In the genomic region with DNA sequence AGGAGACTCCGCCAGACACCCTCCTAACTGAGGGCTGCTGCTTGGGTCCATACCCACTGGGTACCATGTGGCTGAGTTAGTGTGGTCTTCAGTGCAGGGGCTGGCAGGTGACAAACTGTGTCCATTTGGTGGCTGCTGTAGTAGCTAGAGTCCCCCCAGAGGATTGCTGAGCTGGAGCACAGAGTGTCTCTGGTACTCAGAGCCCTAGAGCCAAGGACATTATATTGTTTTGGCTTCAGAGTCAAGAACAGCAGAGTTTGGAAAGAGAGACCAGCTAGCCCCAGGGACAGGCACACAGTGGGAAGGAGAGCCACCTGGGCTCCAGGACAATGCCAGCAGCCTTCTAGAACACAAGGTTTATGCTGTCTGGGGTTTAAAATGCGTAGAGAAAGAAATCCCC, we compare ENCODE assay signal across 15 mouse cellular contexts. TPM values are rescaled to one million over a fixed set of nuclear protein-coding genes. Genes with fewer than 3 reads are reported as not detected.
DNase-seq lines count a peak whose midpoint lies in the region; ATAC-seq and TF ChIP-seq lines count a peak whose summit lies in the region.
"Had no signal": no experiment of that assay in that cellular context is flagged by ENCODE, and none has a peak within 500 bp of the region (broad histone marks: within the 10 kb centered on the region; RNA-seq: fewer than 3 reads in every experiment).

No protein-coding gene starts in this region.

- H3K4me3 ChIP-seq in heart, embryonic 10.5 days, result no peak overlapping the region
- peak overlapping the region; percentile 16 for H3K4me3 ChIP-seq in testis, adult 2 months (ENCODE audit: control insufficient read depth, low read depth, low read length)
- H3K4me3 ChIP-seq in forebrain, postnatal 0 days (ENCODE audit: low read depth, low read length), result no peak overlapping the region
- H3K4me3 ChIP-seq in stomach, postnatal 0 days (ENCODE audit: low read depth, low read length), result no peak overlapping the region
- H3K4me3 ChIP-seq: intestine, embryonic 15.5 days; liver, embryonic 12.5 days had no signal

- no peak for TF ChIP-seq POLR2A in testis, adult 2 months (IDR thresholded peaks at IDR 0.05; ENCODE audit: control insufficient read depth, low read depth, low read length)

- no peak for DNase-seq in heart, embryonic 10.5 days (ENCODE audit: low spot score)
- DNase-seq in heart, adult 8-10 months (ENCODE audit: low spot score), result no peak
- no peak for DNase-seq in testis, postnatal 14 days (ENCODE audit: low spot score)
- no peak for DNase-seq in forebrain, postnatal 0 days
- no peak for DNase-seq in adrenal gland, adult (ENCODE audit: inconsistent age in 2 of 2, low spot score in 1 of 2)
- no peak for DNase-seq in stomach, postnatal 0 days (ENCODE audit: low spot score)
- no peak for DNase-seq in embryo, embryonic 10.5 days (ENCODE audit: low spot score)
- DNase-seq: heart, postnatal 14 days; thymus, postnatal 36 days had no signal

- peaks cover 33% of the 10 kb centered on the region for H3K4me1 ChIP-seq in heart, embryonic 10.5 days
- no peaks in the 10 kb centered on the region; the same call in none of the 2 replicates for H3K4me1 ChIP-seq in testis, adult 2 months (ENCODE audit: control insufficient read depth, insufficient read depth, low read length)
- H3K4me1 ChIP-seq in forebrain, postnatal 0 days (ENCODE audit: insufficient read depth), result peaks cover 37% of the 10 kb centered on the region
- H3K4me1 ChIP-seq in stomach, postnatal 0 days (replicated peaks; ENCODE audit: control insufficient read depth, insufficient read depth), result no peaks in the 10 kb centered on the region

- no peak overlapping the region for H3K4me2 ChIP-seq in forebrain, postnatal 0 days (ENCODE audit: low read depth)
- no peak overlapping the region for H3K4me2 ChIP-seq in stomach, postnatal 0 days (replicated peaks; ENCODE audit: low read depth)
- H3K4me2 ChIP-seq: intestine, embryonic 15.5 days; liver, embryonic 12.5 days had no signal

- no peak for TF ChIP-seq EP300 in stomach, postnatal 0 days (optimal IDR thresholded peaks at IDR 0.05)

- TF ChIP-seq CTCF in testis, adult 2 months (IDR thresholded peaks at IDR 0.05; ENCODE audit: control insufficient read depth, insufficient read depth, insufficient replicate concordance, low read depth, low read length), result no peak
- no peak for TF ChIP-seq CTCF in forebrain, postnatal 0 days (IDR thresholded peaks at IDR 0.05; ENCODE audit: low read depth)
- no peak for TF ChIP-seq CTCF in stomach, postnatal 0 days (IDR thresholded peaks at IDR 0.05; ENCODE audit: low read depth)

- H3K27ac ChIP-seq in heart, embryonic 10.5 days, result peak overlapping the region; percentile 73
- no peak overlapping the region for H3K27ac ChIP-seq in testis, adult 2 months (ENCODE audit: control insufficient read depth, insufficient read depth, low read depth, low read length)
- H3K27ac ChIP-seq in forebrain, postnatal 0 days (ENCODE audit: low read depth, low read length), result peak overlapping the region; percentile 82
- H3K27ac ChIP-seq in stomach, postnatal 0 days (replicated peaks), result no peak overlapping the region
- H3K27ac ChIP-seq: intestine, embryonic 15.5 days; kidney, postnatal 0 days; liver, embryonic 12.5 days had no signal

- H3K9ac ChIP-seq in forebrain, postnatal 0 days, result no peak overlapping the region
- no peak overlapping the region for H3K9ac ChIP-seq in stomach, postnatal 0 days (ENCODE audit: low read length)
- H3K9ac ChIP-seq: intestine, embryonic 15.5 days; liver, embryonic 12.5 days had no signal

- no peaks in the 10 kb centered on the region for H3K9me3 ChIP-seq in heart, embryonic 10.5 days
- H3K9me3 ChIP-seq in forebrain, postnatal 0 days (ENCODE audit: low read length), result no peaks in the 10 kb centered on the region
- H3K9me3 ChIP-seq in stomach, postnatal 0 days (ENCODE audit: control insufficient read depth, low read length), result no peaks in the 10 kb centered on the region
- H3K9me3 ChIP-seq: intestine, embryonic 15.5 days; liver, embryonic 12.5 days had no signal

- WGBS in heart, embryonic 10.5 days, result 81% methylated on average over 2 of the region's 2 CpGs
- 76% methylated on average over 2 of the region's 2 CpGs for WGBS in forebrain, postnatal 0 days
- WGBS in stomach, postnatal 0 days, result 91% methylated on average over 2 of the region's 2 CpGs

- ATAC-seq in forebrain, postnatal 0 days, result no peak
- ATAC-seq in stomach, postnatal 0 days (ENCODE audit: low FRiP score, low TSS enrichment), result no peak
- ATAC-seq: liver, embryonic 12.5 days had no signal

- no peaks in the 10 kb centered on the region for H3K27me3 ChIP-seq in heart, embryonic 10.5 days (ENCODE audit: insufficient read depth, poor library complexity, severe bottlenecking)
- no peaks in the 10 kb centered on the region for H3K27me3 ChIP-seq in testis, adult 2 months (ENCODE audit: control insufficient read depth, insufficient read depth, low read length)
- no peaks in the 10 kb centered on the region for H3K27me3 ChIP-seq in forebrain, postnatal 0 days (ENCODE audit: insufficient read depth, low read length)
- H3K27me3 ChIP-seq in stomach, postnatal 0 days (ENCODE audit: control insufficient read depth, insufficient read depth, low read length), result no peaks in the 10 kb centered on the region
- H3K27me3 ChIP-seq: intestine, embryonic 15.5 days; liver, embryonic 12.5 days had no signal

- peaks cover 32% of the 10 kb centered on the region for H3K36me3 ChIP-seq in heart, embryonic 10.5 days
- H3K36me3 ChIP-seq in testis, adult 2 months (ENCODE audit: control insufficient read depth, insufficient read depth, low read length), result no peaks in the 10 kb centered on the region
- H3K36me3 ChIP-seq in forebrain, postnatal 0 days (ENCODE audit: insufficient read depth), result peaks cover 10% of the 10 kb centered on the region; the same call in 1 of the 2 replicates
- no peaks in the 10 kb centered on the region for H3K36me3 ChIP-seq in stomach, postnatal 0 days (ENCODE audit: control insufficient read depth, insufficient read depth, low read length)
- H3K36me3 ChIP-seq: intestine, embryonic 15.5 days; liver, embryonic 12.5 days had no signal

RNA-seq across cellular contexts. Expression of a gene that starts 22.4 kb away (rescaled TPM):
- 0.39 and 0.74 TPM in 2 replicates for polyA plus RNA-seq in heart, embryonic 10.5 days (2016; fragmentation: Nextera tagmentation; extraction: Ambion mirVana)
- 1 to 10 TPM in 1 of 4 experiments, under 1 TPM in 3; 0.72 to 1.3 (median 0.74) TPM for total RNA-seq in heart, adult 8-10 months (2022)
- polyA plus RNA-seq in testis, adult 2 months (2012; rRNA removed), result 0.74 and 0.75 TPM in 2 replicates
- total RNA-seq in forebrain, postnatal 0 days (2014; rRNA removed), result 1.5 and 2.6 TPM in 2 replicates
- polyA plus RNA-seq in forebrain, postnatal 0 days (2015; fragmentation: Nextera tagmentation; extraction: Ambion mirVana), result 1.9 and 2.4 TPM in 2 replicates
- polyA plus RNA-seq in stomach, postnatal 0 days (2015; fragmentation: Nextera tagmentation; extraction: Ambion mirVana), result 0.28 and 0.40 TPM in 2 replicates
- total RNA-seq: adrenal gland, adult 18-20 months had no signal
- polyA plus RNA-seq: gonadal fat pad, adult 2 months had no signal

Comparison
In these comparisons a context has a peak if more than half of its experiments do, and no peak if none do; other contexts are left out.
1. H3K27ac ChIP-seq: peak in heart, embryonic 10.5 days (single experiment) and forebrain, postnatal 0 days (single experiment); none in testis, adult 2 months (single experiment) and stomach, postnatal 0 days (single experiment).